Mouse (Mus musculus) hindbrain, postnatal 0 days (tissue): ENCODE results near the gene Kcnip4. TPM values are rescaled to one million over a fixed set of nuclear protein-coding genes. Genes with fewer than 3 reads are reported as not detected.

ENCODE experiments used
- ATAC-seq: fragments of 200-750 bp; cut with Nextera tagmentation; 2 replicates; pipeline ENCODE4 v1.8.0; 2017; ENCODE audit warnings: mild to moderate bottlenecking, moderate TSS enrichment, moderate library complexity
- DNase-seq: peaks from one replicate; pipeline ENCODE4 v3.0.0-alpha.2; 2015; ENCODE audit warnings: low spot score
- H3K27ac ChIP-seq: fragments of 300-500 bp; sonication (generic); 2 replicates; pipeline ENCODE4 v1.5.1; 2014; ENCODE audit warnings: mild to moderate bottlenecking
- H3K27me3 ChIP-seq: fragments of 300-500 bp; sonication (generic); 2 replicates; pipeline ENCODE4 v1.6.1; 2014; ENCODE audit warnings: low read length, mixed read lengths; ENCODE audit not compliant: insufficient read depth
- H3K36me3 ChIP-seq: fragments of 300-500 bp; sonication (generic); 2 replicates; pipeline ENCODE4 v1.6.1; 2014; ENCODE audit warnings: low read length, mixed read lengths; ENCODE audit not compliant: insufficient read depth
- H3K4me1 ChIP-seq: fragments of 300-500 bp; sonication (generic); 2 replicates; pipeline ENCODE4 v1.6.1; 2014; ENCODE audit warnings: antibody characterized with exemption, low read length, mixed read lengths; ENCODE audit not compliant: insufficient read depth
- H3K4me2 ChIP-seq: fragments of 300-500 bp; sonication (generic); 2 replicates; pipeline ENCODE4 v1.6.1; 2014; ENCODE audit warnings: low read depth, mild to moderate bottlenecking, low read length, moderate library complexity, mixed read lengths
- H3K4me3 ChIP-seq: fragments of 300-500 bp; sonication (generic); 2 replicates; pipeline ENCODE4 v1.5.1; 2014; ENCODE audit warnings: low read length
- H3K9ac ChIP-seq: fragments of 300-500 bp; sonication (generic); replicated peaks from 2 replicates; pipeline ENCODE4 v1.6.1; 2014; ENCODE audit warnings: mild to moderate bottlenecking, low read length, moderate library complexity, mixed read lengths
- H3K9me3 ChIP-seq: fragments of 300-500 bp; sonication (generic); 2 replicates; pipeline ENCODE4 v1.6.1; 2016; ENCODE audit warnings: low read length, mixed read lengths
- CTCF ChIP-seq: IDR thresholded peaks from 2 replicates; pipeline ENCODE4 v1.5.1; 2016; ENCODE audit warnings: antibody characterized with exemption, control low read depth, low read depth
- WGBS: fragments of 180-500 bp; shearing (Covaris S2); extraction: QIAGEN DNeasy Blood & Tissue Kit; methylation state at CpG from one replicate; pipeline ENCODE4 v1.1.7; 2014; 5-methylcytosine and 5-hydroxymethylcytosine counted together
- polyA plus RNA-seq: library from polyadenylated mRNA; unstranded; fragments of >200 nt; fragmentation: Nextera tagmentation; extraction: Ambion mirVana; gene quantifications from 2 replicates; pipeline ENCODE4 v1.2.1, GENCODE M21; 2015
- total RNA-seq: library from RNA; depleted of rRNA; stranded (reverse); fragments of >200 nt; gene quantifications from 2 replicates; pipeline ENCODE4 v1.2.3, GENCODE M21; 2014

The Kcnip4 gene
- total and polyA plus RNA-seq, 2 experiments from 2014 or later, result 12.3 to 24.4 TPM

DNA sequence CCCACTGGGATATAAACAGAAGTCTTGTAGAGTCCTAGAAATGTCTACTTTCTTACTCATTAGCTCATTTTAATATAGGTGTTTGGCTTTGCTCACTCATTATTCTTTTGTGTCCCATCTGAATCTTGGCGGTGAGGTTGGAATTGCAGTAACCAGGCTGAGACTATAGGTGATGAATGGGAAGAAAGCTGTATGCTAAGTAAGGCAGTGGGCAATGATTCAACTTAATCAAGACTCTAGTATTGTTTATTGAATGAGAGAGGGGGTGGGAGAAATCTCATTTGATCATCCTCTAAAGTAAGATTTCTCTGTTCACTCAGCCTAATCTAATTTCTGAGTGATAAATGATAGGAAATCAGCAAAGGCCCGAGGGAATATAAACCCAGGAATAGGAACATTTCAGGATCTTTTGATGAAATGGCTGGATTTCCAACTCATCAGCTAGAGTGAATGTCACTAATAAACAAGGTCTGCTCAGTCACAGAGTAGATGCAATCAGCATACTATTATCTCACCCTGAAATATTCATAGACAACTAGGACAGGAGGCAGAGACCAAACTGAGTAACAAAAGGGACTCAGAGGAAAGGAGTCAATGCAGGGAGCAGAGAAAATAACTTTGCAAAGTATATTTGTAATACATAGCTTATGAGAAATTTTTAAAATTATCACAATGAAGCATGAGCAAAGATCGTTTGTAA, 660.3 kb downstream of the Kcnip4 start:
- Histone ChIP-seq H3K4me1 (no peaks in the 10 kb centered on the region), H3K4me2 (no peak overlapping the region), H3K27me3 (no peaks in the 10 kb centered on the region), H3K9ac (no peak overlapping the region), H3K36me3 (no peaks in the 10 kb centered on the region), H3K9me3 (no peaks in the 10 kb centered on the region), H3K4me3 (no peak overlapping the region), H3K27ac (no peak overlapping the region)
- no peak for ATAC-seq
- no peak for TF ChIP-seq CTCF
- whole genome bisulfite sequencing, result 57% methylated on average over 3 of the region's 3 CpGs
- no peak for DNase-seq

DNA sequence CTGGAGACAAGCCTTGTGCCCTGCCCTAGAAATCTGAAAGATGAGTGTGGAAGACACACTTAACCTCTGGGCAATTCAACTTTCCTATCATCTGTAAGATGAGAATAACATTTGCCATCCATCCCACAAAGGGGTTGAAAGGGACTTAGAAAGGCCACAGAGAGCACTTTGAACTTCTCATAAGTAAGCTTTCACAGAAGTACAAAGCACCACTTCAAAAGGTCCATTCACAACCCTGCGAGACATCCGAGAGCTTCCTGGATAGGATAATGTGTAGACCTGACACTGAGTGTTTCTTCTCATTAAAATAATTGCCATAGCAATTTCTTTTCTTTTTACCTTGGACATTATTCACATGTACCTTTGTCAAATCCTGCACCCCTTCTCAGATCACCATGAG, 683.7 kb downstream of the Kcnip4 start:
- ATAC-seq (no peak), DNase-seq (no peak)
- no peak overlapping the region for H3K4me3 ChIP-seq
- no peaks in the 10 kb centered on the region for H3K4me1 ChIP-seq
- no peak overlapping the region for H3K4me2 ChIP-seq
- H3K27me3 ChIP-seq, result no peaks in the 10 kb centered on the region
- WGBS, result 31% methylated on average over 2 of the region's 2 CpGs
- H3K9ac ChIP-seq, result no peak overlapping the region
- H3K36me3 ChIP-seq, result no peaks in the 10 kb centered on the region
- no peaks in the 10 kb centered on the region for H3K9me3 ChIP-seq
- H3K27ac ChIP-seq, result no peak overlapping the region
- TF ChIP-seq CTCF, result no peak

DNA sequence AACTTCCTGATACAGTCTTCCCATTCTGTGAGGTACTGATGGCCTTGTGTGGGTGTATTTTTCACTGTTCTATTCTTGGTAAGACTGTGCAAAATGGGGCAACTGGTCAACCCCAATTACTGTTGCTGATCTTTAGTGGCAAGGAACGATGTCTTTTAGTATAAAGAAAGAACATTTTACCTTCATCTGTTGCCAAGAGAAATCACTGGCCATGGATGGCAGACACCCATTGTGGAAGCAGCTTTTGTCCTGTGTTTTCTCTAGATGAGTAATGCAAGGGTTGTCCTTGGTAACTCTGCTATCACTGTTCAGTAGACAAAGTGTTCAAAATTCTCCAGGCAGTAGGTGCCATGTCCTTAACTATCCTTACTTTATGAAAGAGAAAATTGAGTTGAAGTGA, 729.2 kb downstream of the Kcnip4 start:
- Histone ChIP-seq H3K4me1 (no peaks in the 10 kb centered on the region), H3K9ac (no peak overlapping the region), H3K4me3 (no peak overlapping the region), H3K36me3 (no peaks in the 10 kb centered on the region), H3K27ac (no peak overlapping the region), H3K9me3 (no peaks in the 10 kb centered on the region), H3K27me3 (no peaks in the 10 kb centered on the region), H3K4me2 (no peak overlapping the region)
- DNase-seq (no peak), ATAC-seq (no peak)
- WGBS, result 75% methylated on average over 1 of the region's 1 CpGs
- no peak for TF ChIP-seq CTCF

DNA sequence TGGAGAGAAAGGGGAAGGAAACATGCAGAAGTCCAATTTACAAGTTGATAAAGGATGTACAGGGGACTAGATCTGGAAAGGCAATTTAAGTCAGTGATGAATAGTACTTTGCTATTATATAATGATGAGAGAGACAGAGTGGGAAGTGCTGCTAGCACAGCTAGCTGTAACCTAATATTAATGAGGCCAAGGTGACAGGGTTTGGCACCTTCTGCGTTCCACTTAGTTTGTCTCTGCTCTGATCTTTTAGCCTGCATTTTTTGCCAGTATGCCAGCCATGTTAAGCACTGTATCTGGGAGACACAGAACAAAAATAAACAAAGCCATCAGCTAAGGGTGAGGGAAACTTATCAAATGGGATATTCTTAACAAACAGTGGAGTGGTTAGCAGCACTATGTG, 745.3 kb downstream of the Kcnip4 start:
- Histone ChIP-seq H3K27me3 (no peaks in the 10 kb centered on the region), H3K9ac (no peak overlapping the region), H3K27ac (no peak overlapping the region), H3K4me3 (no peak overlapping the region), H3K9me3 (no peaks in the 10 kb centered on the region), H3K36me3 (no peaks in the 10 kb centered on the region), H3K4me2 (no peak overlapping the region), H3K4me1 (no peaks in the 10 kb centered on the region)
- no peak for TF ChIP-seq CTCF
- no peak for ATAC-seq
- WGBS, result 63% methylated on average over 1 of the region's 1 CpGs
- DNase-seq, result no peak

DNA sequence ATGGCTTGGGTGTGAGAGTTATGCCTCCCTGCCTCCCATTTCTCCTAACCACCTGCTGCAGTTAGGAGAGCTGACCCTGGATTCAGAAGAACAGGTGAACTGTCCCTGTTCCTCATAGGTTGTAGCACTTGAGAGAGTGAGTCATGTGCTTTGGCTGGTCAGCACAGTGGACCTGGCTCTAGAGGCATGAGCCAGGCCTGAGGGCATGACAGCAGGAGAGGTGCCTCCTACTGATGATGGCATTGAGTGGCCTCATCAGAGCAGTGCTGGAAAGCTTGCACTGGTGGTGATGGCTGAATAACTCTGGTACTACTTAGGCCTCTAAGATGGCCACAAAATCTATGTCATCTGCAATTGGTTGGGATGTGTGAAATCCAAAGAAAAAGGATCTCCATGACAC, 776.1 kb downstream of the Kcnip4 start:
- no peak for ATAC-seq
- H3K4me3 ChIP-seq, result no peak overlapping the region
- no peak overlapping the region for H3K27ac ChIP-seq
- H3K4me2 ChIP-seq, result no peak overlapping the region
- no peak for TF ChIP-seq CTCF
- no peak overlapping the region for H3K9ac ChIP-seq
- H3K27me3 ChIP-seq, result no peaks in the 10 kb centered on the region
- no peak for DNase-seq
- no peaks in the 10 kb centered on the region for H3K9me3 ChIP-seq
- H3K4me1 ChIP-seq, result no peaks in the 10 kb centered on the region
- H3K36me3 ChIP-seq, result no peaks in the 10 kb centered on the region

DNA sequence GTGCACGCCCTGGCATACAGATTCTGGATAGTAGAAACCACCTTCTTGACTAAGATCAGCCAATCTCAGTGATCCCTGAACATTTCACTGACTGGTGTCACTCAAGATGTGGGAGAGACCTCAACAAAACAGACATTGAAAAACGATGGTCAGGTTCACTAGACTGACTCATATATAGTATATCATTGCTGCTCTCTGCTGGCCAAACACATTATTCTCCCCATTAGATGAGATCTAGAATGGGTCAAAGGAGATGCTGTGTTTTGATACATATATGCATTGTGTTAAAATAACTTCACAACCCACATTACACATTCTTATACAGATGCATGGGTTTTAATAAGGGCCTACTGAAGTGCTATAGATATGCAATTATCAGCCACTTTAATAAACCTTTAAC, 787.1 kb downstream of the Kcnip4 start:
- WGBS, result 55% methylated on average over 2 of the region's 2 CpGs
- Histone ChIP-seq H3K27me3 (no peaks in the 10 kb centered on the region), H3K27ac (no peak overlapping the region), H3K4me1 (no peaks in the 10 kb centered on the region), H3K36me3 (no peaks in the 10 kb centered on the region), H3K9me3 (no peaks in the 10 kb centered on the region), H3K9ac (no peak overlapping the region), H3K4me3 (no peak overlapping the region), H3K4me2 (no peak overlapping the region)
- ATAC-seq (0 out of 2 replicates have a peak, but pooled peaks have one; percentile 43), DNase-seq (peak; percentile 52)
- TF ChIP-seq CTCF, result peak; percentile 51

DNA sequence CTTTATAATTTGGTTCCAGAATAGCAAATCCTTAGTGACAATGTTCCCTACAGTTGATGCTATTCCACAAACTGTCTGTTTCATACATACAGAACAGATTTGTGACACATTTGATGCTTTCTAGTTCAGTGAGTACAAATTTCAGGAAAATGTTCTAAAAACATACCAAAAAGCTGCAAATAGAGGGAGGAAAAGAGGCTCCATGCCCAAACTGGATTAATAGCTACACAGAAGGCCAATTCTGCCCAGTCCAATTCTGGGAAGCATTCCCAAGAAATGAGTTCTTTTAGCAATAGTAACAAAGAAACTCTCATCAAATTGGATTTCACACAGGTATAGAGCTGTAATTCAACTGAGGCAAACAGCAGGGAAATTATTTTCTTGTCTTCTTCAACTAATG, 806.5 kb downstream of the Kcnip4 start:
- TF ChIP-seq CTCF, result no peak
- ATAC-seq (no peak), DNase-seq (no peak)
- no peaks in the 10 kb centered on the region for H3K9me3 ChIP-seq
- no peaks in the 10 kb centered on the region for H3K27me3 ChIP-seq
- no peaks in the 10 kb centered on the region for H3K4me1 ChIP-seq
- no peak overlapping the region for H3K4me2 ChIP-seq
- H3K4me3 ChIP-seq, result no peak overlapping the region
- H3K36me3 ChIP-seq, result no peaks in the 10 kb centered on the region
- H3K9ac ChIP-seq, result no peak overlapping the region
- H3K27ac ChIP-seq, result no peak overlapping the region
